Mouse (Mus musculus) CH12.LX (cell line): ENCODE data around the gene Acsl1. TPM values are rescaled to one million over a fixed set of nuclear protein-coding genes. Genes with fewer than 3 reads are reported as not detected.

Experiments used
- DNase-seq: peaks from one replicate; pipeline ENCODE4 v3.0.0-alpha.2; 2013; ENCODE audit errors: extremely low read depth
- H3K27ac ChIP-seq: 2 replicates; pipeline ENCODE4 v1.5.1; 2012; ENCODE audit warnings: low read depth, mild to moderate bottlenecking, control low read depth, moderate library complexity; ENCODE audit not compliant: insufficient read depth
- H3K27me3 ChIP-seq: replicated peaks from 2 replicates; pipeline ENCODE3; 2012; ENCODE audit warnings: inconsistent platforms
- H3K36me3 ChIP-seq, 2 experiments: replicated peaks in 1 of 2; 2 replicates each; pipeline versions ENCODE3 to v1.6.1; 2012; ENCODE audit warnings: inconsistent platforms in 1 of 2, low read length in 1 of 2, mild to moderate bottlenecking in 1 of 2, mixed read lengths in 1 of 2, moderate library complexity in 1 of 2; ENCODE audit not compliant: control insufficient read depth in 1 of 2, insufficient read depth in 1 of 2
- H3K4me1 ChIP-seq, 2 experiments: 2 replicates each; pipeline ENCODE4 v1.6.1; 2012; ENCODE audit warnings: inconsistent platforms in 1 of 2, moderate library complexity in 1 of 2; ENCODE audit not compliant: insufficient read depth in 2 of 2, control insufficient read depth in 1 of 2
- H3K4me2 ChIP-seq: 2 replicates; pipeline ENCODE4 v1.6.1; 2012; ENCODE audit warnings: low read depth, mild to moderate bottlenecking, control low read depth; ENCODE audit not compliant: poor library complexity, insufficient read depth, severe bottlenecking
- H3K4me3 ChIP-seq, 3 experiments: fragments of 150-350 bp in 1 of 3; sonication (generic) in 1 of 3; replicated peaks in 1 of 3; 2 replicates each; pipeline versions ENCODE3 to v1.5.1; 2011 to 2012; ENCODE audit warnings: low read depth in 2 of 3, low read length in 2 of 3, mild to moderate bottlenecking in 2 of 3, moderate library complexity in 2 of 3, control low read depth in 1 of 3, improper control_type of control experiment in 1 of 3, inconsistent platforms in 1 of 3, mixed read lengths in 1 of 3; ENCODE audit not compliant: poor library complexity in 1 of 3
- H3K79me2 ChIP-seq: replicated peaks from 2 replicates; pipeline ENCODE4 v1.6.1; 2012; ENCODE audit warnings: mild to moderate bottlenecking, moderate library complexity; ENCODE audit not compliant: control insufficient read depth, poor library complexity, insufficient read depth, severe bottlenecking; ENCODE audit errors: extremely low read depth
- H3K9ac ChIP-seq: 2 replicates; pipeline ENCODE4 v1.6.1; 2012; ENCODE audit warnings: low read depth, mild to moderate bottlenecking, control low read depth, moderate library complexity; ENCODE audit not compliant: insufficient read depth
- H3K9me3 ChIP-seq: replicated peaks from 2 replicates; pipeline ENCODE3; 2012; ENCODE audit warnings: low read length, inconsistent platforms, mixed read lengths
- BHLHE40 ChIP-seq: IDR thresholded peaks from 2 replicates; pipeline ENCODE4 v1.6.1; 2011; ENCODE audit warnings: mild to moderate bottlenecking, low read depth, low read length, improper control_type of control experiment
- CHD1 ChIP-seq: IDR thresholded peaks from 2 replicates; pipeline ENCODE4 v1.6.1; 2012; ENCODE audit warnings: low read depth, low read length, improper control_type of control experiment, inconsistent platforms
- CHD2 ChIP-seq: IDR thresholded peaks from 2 replicates; pipeline ENCODE4 v1.6.1; 2011; ENCODE audit warnings: low read length, improper control_type of control experiment
- CTCF ChIP-seq, 2 experiments: IDR thresholded peaks in 1 of 2; conservative IDR thresholded peaks in 1 of 2; 2 replicates each; pipeline ENCODE4 v1.5.1; 2011 to 2012; ENCODE audit warnings: low read depth in 2 of 2, low read length in 2 of 2, improper control_type of control experiment in 1 of 2, inconsistent platforms in 1 of 2, mild to moderate bottlenecking in 1 of 2, moderate library complexity in 1 of 2
- E2F4 ChIP-seq: IDR thresholded peaks from 2 replicates; pipeline ENCODE4 v1.6.1; 2011; ENCODE audit warnings: low read depth, low read length, improper control_type of control experiment; ENCODE audit not compliant: insufficient replicate concordance
- EP300 ChIP-seq: IDR thresholded peaks from 2 replicates; pipeline ENCODE4 v1.6.1; 2011; ENCODE audit warnings: low read length, improper control_type of control experiment
- ETS1 ChIP-seq: conservative IDR thresholded peaks from 2 replicates; pipeline ENCODE4 v1.6.1; 2012; ENCODE audit warnings: low read depth, mild to moderate bottlenecking, inconsistent platforms, low read length, improper control_type of control experiment, moderate library complexity
- GABPA ChIP-seq: IDR thresholded peaks from 2 replicates; pipeline ENCODE4 v1.6.1; 2012; ENCODE audit warnings: low read depth, low read length, improper control_type of control experiment, inconsistent platforms; ENCODE audit not compliant: insufficient replicate concordance
- HCFC1 ChIP-seq: IDR thresholded peaks from 2 replicates; pipeline ENCODE4 v1.6.1; 2012; ENCODE audit warnings: low read depth, mild to moderate bottlenecking, inconsistent platforms, low read length, improper control_type of control experiment
- IRF4 ChIP-seq: IDR thresholded peaks from 2 replicates; pipeline ENCODE4 v1.6.1; 2014; ENCODE audit warnings: low read depth, mild to moderate bottlenecking, inconsistent platforms, low read length, improper control_type of control experiment
- JUND ChIP-seq: conservative IDR thresholded peaks from 2 replicates; pipeline ENCODE4 v1.6.1; 2011; ENCODE audit warnings: low read depth, low read length, improper control_type of control experiment
- KAT2A ChIP-seq: IDR thresholded peaks from 2 replicates; pipeline ENCODE4 v1.6.1; 2012; ENCODE audit warnings: low read length, improper control_type of control experiment, inconsistent platforms; ENCODE audit not compliant: insufficient replicate concordance
- MXI1 ChIP-seq: IDR thresholded peaks from 2 replicates; pipeline ENCODE4 v1.6.1; 2011; ENCODE audit warnings: mild to moderate bottlenecking, low read depth, low read length, improper control_type of control experiment
- MYC ChIP-seq: IDR thresholded peaks from 2 replicates; pipeline ENCODE4 v1.6.1; 2011; ENCODE audit warnings: low read depth, mild to moderate bottlenecking, improper control_type of control experiment, low read length
- NRF1 ChIP-seq: IDR thresholded peaks from 2 replicates; pipeline ENCODE4 v1.6.1; 2014; ENCODE audit warnings: low read depth, mild to moderate bottlenecking, inconsistent platforms, low read length, improper control_type of control experiment, moderate library complexity
- POLR2A ChIP-seq: IDR thresholded peaks from 2 replicates; pipeline ENCODE4 v1.6.1; 2011; ENCODE audit warnings: low read depth, mild to moderate bottlenecking, improper control_type of control experiment, low read length
- POLR2AphosphoS2 ChIP-seq: IDR thresholded peaks from 2 replicates; pipeline ENCODE4 v1.6.1; 2011; ENCODE audit warnings: low read depth, low read length, improper control_type of control experiment
- RCOR1 ChIP-seq: conservative IDR thresholded peaks from 2 replicates; pipeline ENCODE4 v1.6.1; 2012; ENCODE audit warnings: low read depth, mild to moderate bottlenecking, inconsistent platforms, low read length, improper control_type of control experiment
- TBP ChIP-seq: conservative IDR thresholded peaks from 2 replicates; pipeline ENCODE4 v1.6.1; 2011; ENCODE audit warnings: low read depth, low read length, improper control_type of control experiment
- USF1 ChIP-seq: IDR thresholded peaks from 2 replicates; pipeline ENCODE4 v1.6.1; 2014; ENCODE audit warnings: low read depth, mild to moderate bottlenecking, inconsistent platforms, low read length, improper control_type of control experiment
- ZC3H11A ChIP-seq: IDR thresholded peaks from 2 replicates; pipeline ENCODE4 v1.6.1; 2012; ENCODE audit warnings: low read depth, mild to moderate bottlenecking, inconsistent platforms, low read length, improper control_type of control experiment
- ZKSCAN1 ChIP-seq: IDR thresholded peaks from 2 replicates; pipeline ENCODE4 v1.6.1; 2012; ENCODE audit warnings: low read depth, inconsistent platforms, low read length, improper control_type of control experiment, borderline replicate concordance
- dilution Hi-C: fragments of 300-500 bp; cut with MboI; formaldehyde crosslinking; loops from 2 replicates; pipeline ENCODE4 v1.14.3; 2020; ENCODE audit warnings: low sequenced_read_pairs; ENCODE audit not compliant: extremely low pct_unique_long_range_greater_than_20kb, extremely low pct_ligation_motif_present
- in situ Hi-C: fragments of 300-500 bp; cut with MboI; formaldehyde crosslinking; loops from 3 replicates; pipeline ENCODE4 v1.14.3; 2019; ENCODE audit warnings: low sequenced_read_pairs, low pct_ligation_motif_present, low pct_unique_long_range_greater_than_20kb, mixed read lengths
- polyA plus RNA-seq: library from polyadenylated mRNA; unstranded; fragments of >175 nt; gene quantifications from 2 replicates; pipeline ENCODE4 v1.2.1, GENCODE M21; 2012; ENCODE audit warnings: low read depth; ENCODE audit not compliant: insufficient read length
- total RNA-seq, 2 experiments: library from RNA; depleted of rRNA; stranded (reverse); fragments of 300-350 nt in 1 of 2; fragments of >200 nt in 1 of 2; gene quantifications; 2 replicates each; pipeline ENCODE4 v1.2.3; 2012 to 2014

Gene Acsl1
- total and polyA plus RNA-seq, 3 experiments: 8.7 to 27.9 (median 19.5) TPM

DNA sequence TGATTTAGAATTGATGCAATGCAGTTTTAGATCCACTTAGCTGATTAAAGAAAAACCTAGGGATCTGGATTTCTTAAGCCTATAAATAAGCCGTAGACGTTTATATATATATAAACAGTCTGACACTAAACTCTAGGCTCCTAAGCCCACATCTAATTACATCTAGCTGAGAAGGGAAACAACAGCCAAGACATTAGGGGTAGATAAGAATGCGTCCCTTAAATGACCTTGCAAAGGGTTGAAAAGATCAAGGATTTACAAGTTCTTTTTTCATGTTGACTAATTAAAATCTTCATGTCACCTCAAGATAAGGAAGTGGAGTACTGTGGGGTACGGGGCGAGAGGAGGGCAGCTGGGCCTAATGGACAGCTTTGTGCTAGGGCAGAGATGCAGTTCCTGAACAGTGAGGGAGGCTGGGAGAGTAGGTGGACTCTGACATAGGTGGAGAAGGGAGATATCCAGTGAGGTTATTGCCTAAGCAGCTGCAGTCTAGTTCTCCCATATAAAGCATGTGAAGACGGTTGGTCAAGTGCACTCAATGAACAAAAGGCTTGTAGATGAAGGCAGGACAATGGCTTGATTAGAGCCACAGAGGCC, 12.5 kb upstream of the Acsl1 start:
- Histone ChIP-seq H3K4me1 (no peaks in the 10 kb centered on the region), H3K9me3 (peaks cover 14% of the 10 kb centered on the region)
- TF ChIP-seq MYC: no peak
- no peak for TF ChIP-seq TBP
- TF ChIP-seq KAT2A: no peak
- no peak for TF ChIP-seq E2F4
- TF ChIP-seq RCOR1: no peak
- no peak for TF ChIP-seq GABPA
- no peak for TF ChIP-seq HCFC1
- TF ChIP-seq ZC3H11A: no peak
- no peak for TF ChIP-seq IRF4
- TF ChIP-seq ZKSCAN1: no peak
- no peak for TF ChIP-seq CTCF (conservative IDR thresholded peaks at IDR 0.05 in 1 of 2, IDR thresholded peaks at IDR 0.05 in 1 of 2; ENCODE audit: low read depth in 2 of 2, low read length in 2 of 2)
- no peak for TF ChIP-seq ETS1
- TF ChIP-seq, all 38 proteins: peak for 0
- no peaks in the 10 kb centered on the region for H3K79me2 ChIP-seq
- H3K4me3 ChIP-seq: no peak overlapping the region
- no peak for DNase-seq
- no peak overlapping the region for H3K4me2 ChIP-seq
- no peak overlapping the region for H3K9ac ChIP-seq
- H3K27me3 ChIP-seq: no peaks in the 10 kb centered on the region
- H3K27ac ChIP-seq: no peak overlapping the region
- dilution Hi-C loops (no loop called here), in situ Hi-C loops (no loop called here)
- no peaks in the 10 kb centered on the region for H3K36me3 ChIP-seq

DNA sequence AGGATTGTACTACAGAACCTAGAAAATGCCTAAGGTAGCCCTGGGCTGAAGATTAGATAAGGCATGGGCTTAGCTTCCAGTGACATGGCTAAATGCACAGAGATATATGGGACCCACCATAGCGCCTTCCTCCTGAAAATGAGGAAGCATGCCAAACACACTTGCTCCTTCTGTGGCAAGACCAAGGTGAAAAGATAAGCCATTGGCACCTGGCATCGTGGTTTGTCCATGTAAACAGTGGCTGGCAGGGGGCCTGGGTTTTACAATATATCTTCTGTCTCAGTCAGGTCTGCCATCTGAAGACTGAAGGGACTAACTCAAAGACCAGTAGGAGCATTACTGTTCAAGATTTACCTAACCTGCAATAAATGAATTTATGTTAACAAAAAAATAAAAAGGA, 2.4 kb upstream of the Acsl1 start:
- DNase-seq: no peak
- H3K9me3 ChIP-seq: no peaks in the 10 kb centered on the region
- dilution Hi-C loops (no loop called here), in situ Hi-C loops (no loop called here)
- no peak overlapping the region for H3K4me2 ChIP-seq
- H3K36me3 ChIP-seq: peaks cover 0 to 5% of the 10 kb centered on the region in 2 experiments
- no peaks in the 10 kb centered on the region for H3K79me2 ChIP-seq
- peaks cover 3 to 43% of the 10 kb centered on the region in 2 experiments for H3K4me1 ChIP-seq
- no peak overlapping the region for H3K27ac ChIP-seq
- H3K4me3 ChIP-seq: no peak overlapping the region
- no peaks in the 10 kb centered on the region for H3K27me3 ChIP-seq
- TF ChIP-seq GABPA: no peak
- no peak for TF ChIP-seq MXI1
- TF ChIP-seq POLR2A: no peak
- TF ChIP-seq ZC3H11A: no peak
- TF ChIP-seq HCFC1: no peak
- no peak for TF ChIP-seq TBP
- no peak for TF ChIP-seq E2F4
- TF ChIP-seq JUND: no peak
- no peak for TF ChIP-seq CHD1
- no peak for TF ChIP-seq CHD2
- TF ChIP-seq ZKSCAN1: no peak
- TF ChIP-seq POLR2AphosphoS2: no peak
- no peak for TF ChIP-seq EP300
- TF ChIP-seq USF1: no peak
- TF ChIP-seq NRF1: no peak
- no peak for TF ChIP-seq BHLHE40
- TF ChIP-seq ETS1: no peak
- TF ChIP-seq KAT2A: no peak
- no peak overlapping the region for H3K9ac ChIP-seq
